Comparison of ENCODE assay signal across 31 mouse cellular contexts in the genomic region with DNA sequence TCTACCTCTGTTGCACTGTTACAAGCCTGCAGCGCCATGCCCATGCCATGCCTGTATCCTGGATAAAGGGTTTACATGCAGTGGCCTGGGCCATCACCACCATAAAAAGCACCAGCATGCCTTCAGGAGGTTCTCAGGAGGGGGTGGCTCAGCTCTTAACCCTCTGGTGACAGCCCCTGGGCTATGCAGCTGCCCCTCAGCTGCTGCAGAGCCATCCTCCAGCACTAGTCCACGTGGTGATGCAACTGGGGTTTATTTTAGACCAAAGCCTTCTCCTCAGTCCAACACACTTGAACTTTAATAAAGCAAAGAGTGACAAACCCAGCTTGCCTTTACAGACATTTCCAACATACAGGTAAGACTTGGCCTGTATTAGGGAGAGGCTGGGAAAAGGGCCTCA.
"Had no signal": no experiment of that assay in that cellular context is flagged by ENCODE, and none has a peak within 500 bp of the region (broad histone marks: within the 10 kb centered on the region; RNA-seq: fewer than 3 reads in every experiment).

No protein-coding gene starts in this region.

- H3K4me3 ChIP-seq: left cerebral cortex, adult 2 months; limb, embryonic 10.5 days; limb, embryonic 12.5 days; limb, embryonic 13.5 days; limb, embryonic 15.5 days; liver, embryonic 12.5 days; liver, embryonic 13.5 days; liver, embryonic 15.5 days; lung, embryonic 15.5 days; megakaryocyte, embryonic 14.5 days; midbrain, embryonic 10.5 days; midbrain, embryonic 12.5 days; midbrain, embryonic 13.5 days; midbrain, embryonic 15.5 days; neural tube, embryonic 12.5 days had no signal

- H3K27ac ChIP-seq: left cerebral cortex, adult 2 months; limb, embryonic 10.5 days; limb, embryonic 12.5 days; limb, embryonic 13.5 days; limb, embryonic 15.5 days; liver, embryonic 12.5 days; liver, embryonic 13.5 days; liver, embryonic 14.5 days; liver, embryonic 15.5 days; lung, embryonic 15.5 days; macrophage; midbrain, embryonic 10.5 days; midbrain, embryonic 12.5 days; midbrain, embryonic 13.5 days; midbrain, embryonic 15.5 days; neural tube, embryonic 12.5 days had no signal

- ATAC-seq: liver, embryonic 12.5 days; liver, postnatal 0 days; midbrain, embryonic 13.5 days; midbrain, embryonic 15.5 days; midbrain, embryonic 16.5 days had no signal

- H3K27me3 ChIP-seq: limb, embryonic 12.5 days; limb, embryonic 13.5 days; limb, embryonic 15.5 days; liver, embryonic 12.5 days; liver, embryonic 13.5 days; liver, embryonic 15.5 days; lung, embryonic 15.5 days; midbrain, embryonic 12.5 days; midbrain, embryonic 13.5 days; midbrain, embryonic 15.5 days; neural tube, embryonic 12.5 days had no signal

- H3K4me1 ChIP-seq: limb, embryonic 12.5 days; limb, embryonic 13.5 days; limb, embryonic 15.5 days; liver, embryonic 12.5 days; liver, embryonic 13.5 days; liver, embryonic 15.5 days; lung, embryonic 15.5 days; megakaryocyte, embryonic 14.5 days had no signal

- DNase-seq: left cerebral cortex, postnatal 4 days; liver; liver, embryonic 13.5 days; liver, postnatal 0 days; lung, adult 18-20 months; lung, adult 2 months; lung, embryonic 14.5 days; lung, postnatal 10 days; lung, postnatal 14 days; lung, postnatal 36 days; lung, postnatal 4 days; midbrain, embryonic 14.5 days had no signal

- H3K9ac ChIP-seq: limb, embryonic 12.5 days; limb, embryonic 13.5 days; limb, embryonic 15.5 days; liver, embryonic 12.5 days; liver, embryonic 13.5 days; liver, embryonic 14.5 days; liver, embryonic 15.5 days; liver, postnatal 0 days; lung, embryonic 14.5 days; lung, embryonic 15.5 days; midbrain, embryonic 12.5 days; midbrain, embryonic 13.5 days; midbrain, embryonic 15.5 days; neural tube, embryonic 12.5 days had no signal

- H3K9me3 ChIP-seq: limb, embryonic 12.5 days; limb, embryonic 15.5 days; liver, embryonic 12.5 days; liver, embryonic 13.5 days; liver, embryonic 15.5 days; lung, embryonic 15.5 days; midbrain, embryonic 10.5 days; midbrain, embryonic 13.5 days; neural tube, embryonic 12.5 days had no signal

- H3K4me2 ChIP-seq: limb, embryonic 12.5 days; limb, embryonic 13.5 days; limb, embryonic 15.5 days; liver, embryonic 11.5 days; liver, embryonic 12.5 days; liver, embryonic 13.5 days; liver, embryonic 15.5 days; lung, embryonic 14.5 days; lung, embryonic 15.5 days; midbrain, embryonic 11.5 days; midbrain, embryonic 12.5 days; midbrain, embryonic 13.5 days; midbrain, embryonic 15.5 days; neural tube, embryonic 12.5 days had no signal

- H3K36me3 ChIP-seq: limb, embryonic 10.5 days; limb, embryonic 12.5 days; limb, embryonic 13.5 days; limb, embryonic 15.5 days; liver, embryonic 12.5 days; liver, embryonic 13.5 days; liver, embryonic 15.5 days; lung, embryonic 15.5 days; midbrain, embryonic 10.5 days; midbrain, embryonic 12.5 days; midbrain, embryonic 13.5 days; midbrain, embryonic 15.5 days; neural tube, embryonic 12.5 days had no signal
